Mouse (Mus musculus) thymus, adult 2 months (tissue): ENCODE data around the gene Cnnm3.

ENCODE experiments used
- CTCF ChIP-seq: fragments of 200-500 bp; IDR thresholded peaks from 2 replicates; pipeline ENCODE4 v1.5.1; 2012; ENCODE audit warnings: mild to moderate bottlenecking, control low read depth, low read length, moderate library complexity, borderline replicate concordance; ENCODE audit not compliant: control insufficient read depth, poor library complexity, insufficient read depth; ENCODE audit errors: extremely low read depth
- POLR2A ChIP-seq: fragments of 200-500 bp; IDR thresholded peaks from 2 replicates; pipeline ENCODE4 v1.6.1; 2012; ENCODE audit warnings: mild to moderate bottlenecking, low read length, control low read depth, moderate library complexity; ENCODE audit not compliant: control insufficient read depth, poor library complexity, insufficient read depth; ENCODE audit errors: extremely low read depth

GRCm38 (mm10) chr1:36522210-36522609, 10.5 kb downstream of the Cnnm3 start:
- TF ChIP-seq CTCF (no peak), POLR2A (no peak)
